Mouse (Mus musculus): ENCODE data around the gene Faap20. TPM values are rescaled to one million over a fixed set of nuclear protein-coding genes. Genes with fewer than 3 reads are reported as not detected.

Faap20 gene
- total and polyA plus RNA-seq, 3 experiments: 31.0 to 45.0 (median 36.4) TPM

DNA sequence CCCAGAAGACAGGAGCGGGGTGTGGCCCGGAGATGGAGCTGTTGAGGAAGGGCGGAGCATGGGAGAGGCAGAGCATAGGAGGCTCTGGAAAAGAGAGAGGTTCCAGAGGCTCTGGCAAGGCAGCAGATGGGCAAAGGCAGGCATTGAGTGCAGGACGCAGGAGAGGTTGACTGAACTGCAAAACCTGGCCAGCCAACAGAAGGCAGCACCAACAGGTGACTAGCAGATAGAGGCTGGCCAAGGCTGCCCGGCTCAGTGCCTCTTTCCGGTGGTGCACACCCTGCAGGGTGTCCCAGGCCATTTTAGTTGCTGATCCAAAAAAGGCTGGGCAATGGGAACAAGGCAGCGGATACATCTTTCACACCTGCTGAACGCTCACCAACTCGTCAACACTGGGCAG is 7.8 kb upstream of the Faap20 start:
- in situ Hi-C loops (cut with MboI; ENCODE audit: low pct_ligation_motif_present, low pct_unique_long_range_greater_than_20kb, low sequenced_read_pairs) (loop anchor here (10.0 to 25.0 kb wide), 2 partner anchors 279 to 357 kb away; partner anchors contain the start of genes Hes5 and Pank4), dilution Hi-C loops (cut with MboI; ENCODE audit: extremely low pct_ligation_motif_present, extremely low pct_unique_long_range_greater_than_20kb, low sequenced_read_pairs) (no loop called here)
- Histone ChIP-seq H3K9me3 (replicated peaks; ENCODE audit: low read length) (no peaks in the 10 kb centered on the region), H3K27ac (ENCODE audit: insufficient read depth, low read depth) (no peak overlapping the region), H3K36me3 (replicated peaks in 1 of 2; ENCODE audit: control insufficient read depth in 1 of 2, insufficient read depth in 1 of 2, low read length in 1 of 2) (no peaks in the 10 kb centered on the region), H3K4me3 (replicated peaks in 1 of 3; ENCODE audit: low read depth in 2 of 3, low read length in 2 of 3, poor library complexity in 1 of 3) (no peak overlapping the region), H3K4me2 (ENCODE audit: insufficient read depth, low read depth, poor library complexity, severe bottlenecking) (no peak overlapping the region), H3K4me1 (ENCODE audit: control insufficient read depth in 1 of 2, insufficient read depth in 2 of 2) (peaks cover 43 to 50% of the 10 kb centered on the region in 2 experiments), H3K79me2 (replicated peaks; ENCODE audit: control insufficient read depth, extremely low read depth, insufficient read depth, poor library complexity, severe bottlenecking) (no peaks in the 10 kb centered on the region), H3K27me3 (replicated peaks) (peaks cover 28% of the 10 kb centered on the region), H3K9ac (ENCODE audit: insufficient read depth, low read depth) (no peak overlapping the region)
- TF ChIP-seq SMC3 (IDR thresholded peaks at IDR 0.05; ENCODE audit: low read depth, low read length): no peak
- TF ChIP-seq ZNF384 (IDR thresholded peaks at IDR 0.05; ENCODE audit: low read depth, low read length): no peak
- TF ChIP-seq GABPA (IDR thresholded peaks at IDR 0.05; ENCODE audit: insufficient replicate concordance, low read depth, low read length): no peak
- TF ChIP-seq MXI1 (IDR thresholded peaks at IDR 0.05; ENCODE audit: low read depth, low read length): no peak
- no peak for DNase-seq (ENCODE audit: extremely low read depth)

DNA sequence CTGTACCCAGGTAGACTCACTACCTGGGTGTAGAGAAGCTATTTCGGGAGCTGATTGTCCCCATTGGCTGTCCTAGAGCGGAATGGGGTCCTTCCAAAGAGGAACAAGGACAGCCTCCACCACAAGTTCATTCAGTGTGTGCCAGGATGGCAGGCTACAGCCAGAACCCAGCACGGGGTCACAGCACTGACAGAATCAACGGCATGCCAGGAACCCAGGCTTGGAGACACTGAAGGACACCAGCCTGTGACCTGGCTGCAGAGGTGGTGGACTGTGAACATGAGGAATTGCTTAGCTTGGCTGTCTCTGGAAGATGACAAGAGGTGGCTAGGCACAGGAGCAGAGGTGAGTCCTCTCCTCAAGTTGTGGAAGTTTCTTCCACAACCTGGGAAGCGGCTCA is 7.3 kb upstream of the Faap20 start:
- Histone ChIP-seq H3K9ac (ENCODE audit: insufficient read depth, low read depth) (no peak overlapping the region), H3K4me2 (ENCODE audit: insufficient read depth, low read depth, poor library complexity, severe bottlenecking) (no peak overlapping the region), H3K79me2 (replicated peaks; ENCODE audit: control insufficient read depth, extremely low read depth, insufficient read depth, poor library complexity, severe bottlenecking) (no peaks in the 10 kb centered on the region), H3K9me3 (replicated peaks; ENCODE audit: low read length) (peaks cover 3% of the 10 kb centered on the region), H3K27me3 (replicated peaks) (peaks cover 26% of the 10 kb centered on the region), H3K36me3 (replicated peaks in 1 of 2; ENCODE audit: control insufficient read depth in 1 of 2, insufficient read depth in 1 of 2, low read length in 1 of 2) (no peaks in the 10 kb centered on the region), H3K4me1 (ENCODE audit: control insufficient read depth in 1 of 2, insufficient read depth in 2 of 2) (peaks cover 38 to 45% of the 10 kb centered on the region in 2 experiments), H3K27ac (ENCODE audit: insufficient read depth, low read depth) (no peak overlapping the region), H3K4me3 (replicated peaks in 1 of 3; ENCODE audit: low read depth in 2 of 3, low read length in 2 of 3, poor library complexity in 1 of 3) (no peak overlapping the region)
- no peak for DNase-seq (ENCODE audit: extremely low read depth)
- in situ Hi-C loops (cut with MboI; ENCODE audit: low pct_ligation_motif_present, low pct_unique_long_range_greater_than_20kb, low sequenced_read_pairs): loop anchor here (10.0 to 25.0 kb wide), 2 partner anchors 280 to 357 kb away; partner anchors contain the start of genes Hes5 and Pank4
- TF ChIP-seq CHD1 (IDR thresholded peaks at IDR 0.05; ENCODE audit: low read depth, low read length) (no peak), ZC3H11A (IDR thresholded peaks at IDR 0.05; ENCODE audit: low read depth, low read length) (no peak), EP300 (IDR thresholded peaks at IDR 0.05; ENCODE audit: low read length) (no peak), JUN (IDR thresholded peaks at IDR 0.05; ENCODE audit: insufficient read depth, low read depth, low read length) (no peak), PAX5 (IDR thresholded peaks at IDR 0.05; ENCODE audit: low read length) (no peak), SMC3 (IDR thresholded peaks at IDR 0.05; ENCODE audit: low read depth, low read length) (no peak), ETS1 (conservative IDR thresholded peaks at IDR 0.05; ENCODE audit: low read depth, low read length) (no peak), NELFE (IDR thresholded peaks at IDR 0.05; ENCODE audit: low read depth, low read length) (no peak), MXI1 (IDR thresholded peaks at IDR 0.05; ENCODE audit: low read depth, low read length) (no peak), POLR2A (IDR thresholded peaks at IDR 0.05; ENCODE audit: low read depth, low read length) (no peak), USF1 (IDR thresholded peaks at IDR 0.05; ENCODE audit: low read depth, low read length) (no peak), ZMIZ1 (IDR thresholded peaks at IDR 0.05; ENCODE audit: low read depth, low read length) (no peak), MYC (IDR thresholded peaks at IDR 0.05; ENCODE audit: low read depth, low read length) (no peak), IRF4 (IDR thresholded peaks at IDR 0.05; ENCODE audit: low read depth, low read length) (no peak), POLR2AphosphoS2 (IDR thresholded peaks at IDR 0.05; ENCODE audit: low read depth, low read length) (no peak)
- dilution Hi-C loops (cut with MboI; ENCODE audit: extremely low pct_ligation_motif_present, extremely low pct_unique_long_range_greater_than_20kb, low sequenced_read_pairs): no loop called here
